Mouse (Mus musculus): ENCODE measurements around the gene Csrnp1.

DNA sequence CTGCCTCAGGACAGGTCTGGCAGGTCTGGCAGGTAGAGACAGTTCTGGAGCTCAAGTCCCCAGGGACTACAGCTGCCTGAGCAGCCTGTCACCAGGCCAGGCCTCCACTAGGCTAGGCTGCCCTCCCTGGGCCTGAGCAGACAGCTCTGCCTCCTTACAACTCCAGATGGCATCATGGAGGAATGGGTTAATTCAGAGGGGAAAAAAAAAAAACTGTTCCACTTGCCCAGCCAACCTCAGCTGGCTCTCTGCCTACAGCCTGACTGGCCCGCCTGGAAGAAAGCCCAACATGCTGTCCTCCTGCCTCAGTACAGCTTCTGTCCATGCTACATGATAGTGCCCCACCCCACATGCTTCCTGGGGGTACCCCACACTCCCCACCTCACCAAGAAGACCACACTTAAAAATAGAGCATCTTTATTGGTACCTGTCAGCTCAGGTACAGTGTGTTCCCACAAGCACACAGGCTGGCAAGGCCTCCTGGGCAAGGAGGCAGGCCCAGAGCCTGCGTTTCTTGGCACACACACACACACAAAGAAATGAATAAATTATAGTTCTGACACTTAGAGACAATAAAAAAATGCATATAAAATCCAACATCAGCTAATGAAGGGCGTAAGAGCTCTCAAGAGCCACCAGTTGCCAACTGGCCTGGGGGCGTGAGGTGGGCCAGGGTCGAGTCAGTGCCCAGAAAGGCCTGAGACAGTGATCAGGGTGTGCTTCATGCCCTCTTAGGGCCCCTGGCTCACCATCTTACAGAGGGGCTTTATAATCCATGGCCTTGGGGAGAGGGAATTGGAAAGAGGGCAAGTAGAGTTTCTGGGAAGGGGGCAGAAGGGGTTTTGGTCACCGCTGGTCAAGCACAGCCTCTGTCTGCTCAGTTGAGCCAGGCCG is 13.4 kb downstream of the Csrnp1 start:
- TF ChIP-seq E2F4 (IDR thresholded peaks at IDR 0.05; ENCODE audit: insufficient read depth), result no peak
- no peak for TF ChIP-seq POLR2A (IDR thresholded peaks at IDR 0.05; ENCODE audit: insufficient read length, low read depth)
- TF ChIP-seq CEBPB (IDR thresholded peaks at IDR 0.05; ENCODE audit: insufficient read depth, poor library complexity, severe bottlenecking), result no peak
- no peak for TF ChIP-seq MYOD1 (IDR thresholded peaks at IDR 0.05; ENCODE audit: control insufficient read depth in 1 of 3, insufficient read length in 2 of 3, low read depth in 2 of 3)
